Mouse (Mus musculus): ENCODE data around the gene Hnf1b. TPM values are rescaled to one million over a fixed set of nuclear protein-coding genes. Genes with fewer than 3 reads are reported as not detected.

Gene Hnf1b
- polyA plus RNA-seq, 1 experiment from 2014 or later = 5.0 TPM

DNA sequence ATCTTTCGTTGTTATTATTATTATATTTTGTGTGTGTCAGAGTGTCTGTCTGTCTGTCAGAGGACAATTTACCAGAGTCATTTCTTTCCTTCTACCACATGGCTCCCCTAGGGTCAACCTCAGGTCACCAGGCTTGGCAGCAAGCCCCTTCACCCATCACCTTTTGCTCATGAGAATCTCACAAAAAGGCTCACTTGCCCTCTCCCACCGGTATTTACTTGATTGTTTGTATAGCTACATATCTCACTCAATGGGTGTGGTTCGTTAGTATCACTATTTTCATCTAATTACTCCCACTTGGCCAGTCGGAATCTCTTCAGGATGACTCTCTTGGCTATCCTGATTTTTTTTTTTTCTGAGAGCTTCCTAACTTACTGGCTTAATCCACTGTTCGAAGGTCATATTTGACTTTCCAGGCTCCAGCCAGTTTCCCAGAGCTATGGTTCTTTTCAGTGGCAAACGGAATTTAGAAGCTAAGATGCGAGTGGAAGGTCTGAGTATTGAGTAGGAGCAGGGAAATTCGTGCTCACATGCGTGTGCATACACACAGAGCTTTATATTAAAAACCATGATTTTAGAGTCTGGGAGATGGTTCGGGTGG, 82.7 kb downstream of the Hnf1b start:
- H3K4me2 ChIP-seq = no peak overlapping the region
- H3K27me3 ChIP-seq (replicated peaks; ENCODE audit: control insufficient read depth, insufficient read depth, low read length) = no peaks in the 10 kb centered on the region
- no peaks in the 10 kb centered on the region for H3K36me3 ChIP-seq (ENCODE audit: control insufficient read depth, insufficient read depth, low read length)
- 61% methylated on average over 10 of the region's 10 CpGs for WGBS
- no peak for ATAC-seq (replicated peaks; ENCODE audit: low FRiP score)
- no peak overlapping the region for H3K27ac ChIP-seq (ENCODE audit: low read depth, low read length)
- H3K9me3 ChIP-seq (ENCODE audit: control insufficient read depth, low read length) = no peaks in the 10 kb centered on the region
- DNase-seq (ENCODE audit: low spot score) = no peak
- H3K4me1 ChIP-seq (replicated peaks; ENCODE audit: control insufficient read depth, insufficient read depth, low read length) = no peaks in the 10 kb centered on the region
- no peak overlapping the region for H3K9ac ChIP-seq (ENCODE audit: low read depth, low read length)
- H3K4me3 ChIP-seq (ENCODE audit: low read depth, low read length) = no peak overlapping the region

DNA sequence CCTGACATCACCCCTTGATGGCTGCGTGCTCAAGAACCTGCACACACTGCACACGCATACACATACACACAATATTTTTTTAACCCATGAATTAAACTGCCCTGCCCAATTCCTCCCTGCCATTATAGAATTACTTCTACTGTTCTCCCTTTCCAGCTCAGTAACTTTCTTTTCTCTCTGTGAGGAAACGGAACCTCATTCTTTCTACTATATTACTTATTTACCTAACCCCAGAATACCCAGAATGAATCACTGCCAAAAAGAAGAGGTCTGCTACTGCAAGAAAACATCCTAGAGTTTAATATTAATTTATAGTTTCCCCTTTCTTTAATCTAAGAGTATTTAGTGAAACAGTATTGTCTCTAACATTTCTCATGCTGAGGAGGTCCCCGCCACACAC, 83.5 kb downstream of the Hnf1b start:
- H3K27me3 ChIP-seq (replicated peaks; ENCODE audit: control insufficient read depth, insufficient read depth, low read length) = no peaks in the 10 kb centered on the region
- H3K9me3 ChIP-seq (ENCODE audit: control insufficient read depth, low read length) = no peaks in the 10 kb centered on the region
- no peak overlapping the region for H3K27ac ChIP-seq (ENCODE audit: low read depth, low read length)
- H3K4me2 ChIP-seq = no peak overlapping the region
- H3K4me3 ChIP-seq (ENCODE audit: low read depth, low read length) = no peak overlapping the region
- H3K36me3 ChIP-seq (ENCODE audit: control insufficient read depth, insufficient read depth, low read length) = no peaks in the 10 kb centered on the region
- no peak overlapping the region for H3K9ac ChIP-seq (ENCODE audit: low read depth, low read length)
- 87% methylated on average over 4 of the region's 4 CpGs for WGBS
- H3K4me1 ChIP-seq (replicated peaks; ENCODE audit: control insufficient read depth, insufficient read depth, low read length) = no peaks in the 10 kb centered on the region
- DNase-seq (ENCODE audit: low spot score) (no peak), ATAC-seq (replicated peaks; ENCODE audit: low FRiP score) (no peak)

DNA sequence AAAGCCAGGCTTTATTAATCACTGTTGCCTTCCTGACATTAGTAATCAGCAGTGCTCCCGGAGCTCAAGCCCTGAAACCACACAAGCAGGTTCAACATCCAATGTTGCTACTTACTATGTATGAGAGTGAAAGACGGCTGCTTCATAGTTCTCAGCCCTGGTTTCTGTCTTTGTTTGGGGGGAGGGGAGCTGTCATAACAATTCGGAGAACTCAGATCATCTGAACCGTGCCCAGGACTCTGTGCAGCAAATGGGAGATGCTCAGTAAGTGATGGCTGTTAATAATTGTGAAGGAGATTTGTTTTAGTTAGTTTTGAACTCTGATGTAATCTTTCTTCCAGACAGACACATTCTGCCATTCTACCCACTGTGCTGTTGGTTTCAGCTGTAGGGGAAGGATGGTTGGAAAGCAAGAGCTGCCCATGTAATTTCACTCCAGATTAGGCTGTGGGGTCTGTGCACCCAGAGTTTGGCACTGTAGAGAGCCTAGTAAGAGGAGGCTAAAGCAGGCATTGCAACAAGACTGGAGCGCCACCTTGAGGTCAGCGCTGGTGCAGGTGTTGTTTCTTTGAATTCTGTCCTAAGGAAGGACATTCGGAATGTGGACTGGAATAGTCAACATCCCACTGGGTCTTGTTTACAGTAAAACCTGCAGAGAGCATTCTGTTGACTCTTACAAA, 86.3 kb downstream of the Hnf1b start:
- WGBS = 20% methylated on average over 7 of the region's 7 CpGs
- Histone ChIP-seq H3K36me3 (ENCODE audit: control insufficient read depth, insufficient read depth, low read length) (no peaks in the 10 kb centered on the region), H3K4me2 (no peak overlapping the region), H3K9me3 (ENCODE audit: control insufficient read depth, low read length) (no peaks in the 10 kb centered on the region), H3K27me3 (replicated peaks; ENCODE audit: control insufficient read depth, insufficient read depth, low read length) (no peaks in the 10 kb centered on the region), H3K9ac (ENCODE audit: low read depth, low read length) (no peak overlapping the region), H3K4me3 (ENCODE audit: low read depth, low read length) (no peak overlapping the region), H3K4me1 (replicated peaks; ENCODE audit: control insufficient read depth, insufficient read depth, low read length) (no peaks in the 10 kb centered on the region), H3K27ac (ENCODE audit: low read depth, low read length) (no peak overlapping the region)
- ATAC-seq (replicated peaks; ENCODE audit: low FRiP score) (no peak), DNase-seq (ENCODE audit: low spot score) (peak; percentile 64)

DNA sequence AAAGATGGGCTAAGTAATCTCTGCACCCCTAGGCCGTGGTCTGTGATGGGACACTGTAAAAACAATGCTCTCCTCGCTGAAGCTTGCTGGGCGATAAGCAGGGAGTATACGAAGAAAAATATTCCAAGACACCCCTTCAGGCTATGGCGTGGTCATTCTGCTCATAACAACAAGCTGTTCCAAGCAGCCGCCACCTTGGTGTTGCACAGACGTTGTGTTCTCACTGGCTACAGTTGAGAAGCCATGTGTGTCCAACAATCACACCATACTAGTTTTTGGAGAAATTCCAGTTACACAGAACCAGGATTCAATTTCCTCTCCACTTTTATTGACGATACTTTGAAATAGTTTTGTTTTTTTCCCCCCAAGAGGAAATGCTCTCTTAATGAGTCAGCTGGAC, 88.7 kb downstream of the Hnf1b start:
- Histone ChIP-seq H3K9ac (ENCODE audit: low read depth, low read length) (no peak overlapping the region), H3K4me1 (replicated peaks; ENCODE audit: control insufficient read depth, insufficient read depth, low read length) (no peaks in the 10 kb centered on the region; the same call in 1 of the 2 replicates), H3K4me3 (ENCODE audit: low read depth, low read length) (no peak overlapping the region), H3K36me3 (ENCODE audit: control insufficient read depth, insufficient read depth, low read length) (no peaks in the 10 kb centered on the region), H3K27ac (ENCODE audit: low read depth, low read length) (no peak overlapping the region), H3K27me3 (replicated peaks; ENCODE audit: control insufficient read depth, insufficient read depth, low read length) (no peaks in the 10 kb centered on the region), H3K4me2 (no peak overlapping the region), H3K9me3 (ENCODE audit: control insufficient read depth, low read length) (no peaks in the 10 kb centered on the region)
- no peak for ATAC-seq (replicated peaks; ENCODE audit: low FRiP score)
- 70% methylated on average over 8 of the region's 8 CpGs for WGBS
- DNase-seq (ENCODE audit: low spot score) = no peak

DNA sequence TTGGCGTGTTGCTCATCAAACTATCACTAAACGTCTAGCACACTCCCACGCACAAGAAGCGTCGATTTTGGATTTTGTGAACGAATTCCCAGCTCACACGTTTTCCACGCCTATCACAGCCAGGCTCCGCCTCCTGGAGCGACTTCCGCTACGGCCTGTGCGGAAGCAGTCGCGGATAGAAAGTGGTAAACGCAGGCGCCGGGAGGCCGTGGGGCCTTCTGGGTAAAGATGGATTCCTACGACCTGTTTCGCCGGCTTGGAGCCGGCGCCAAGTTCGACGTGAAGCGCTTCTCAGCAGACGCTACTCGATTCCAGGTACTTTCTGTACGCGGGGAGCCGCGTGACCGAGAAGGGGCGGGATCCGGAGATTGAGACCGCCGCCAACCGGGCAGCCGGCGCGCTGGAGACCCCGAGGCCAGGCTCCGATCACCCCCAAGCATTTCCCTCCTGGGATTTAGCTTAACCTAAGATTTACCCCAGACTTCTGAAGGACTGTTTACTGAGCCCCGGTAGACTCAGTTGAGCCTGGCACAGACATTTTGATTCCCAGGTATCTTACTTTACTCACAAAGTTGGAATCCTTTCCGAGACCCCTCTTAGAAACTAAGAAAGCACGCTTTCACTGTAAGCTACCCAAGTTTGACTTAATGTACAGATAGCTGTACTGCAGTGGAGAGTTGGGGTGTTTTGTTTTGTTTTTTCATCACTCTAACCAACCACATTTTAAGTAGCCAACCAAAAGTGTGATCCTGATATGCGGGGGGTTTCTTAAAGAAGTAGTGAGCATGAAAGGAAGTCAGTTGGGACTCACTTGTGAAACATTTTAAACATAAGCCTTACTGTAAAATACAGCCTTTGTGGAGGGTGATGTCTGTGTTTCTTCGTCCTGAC, 92.3 kb downstream of the Hnf1b start, which contains the start of gene Ddx52:
Gene Ddx52 (plus strand): TSS at position 113 of the 891 bp plus-strand sequence.
- Histone ChIP-seq H3K9me3 (ENCODE audit: control insufficient read depth, low read length) (no peaks in the 10 kb centered on the region), H3K27me3 (replicated peaks; ENCODE audit: control insufficient read depth, insufficient read depth, low read length) (no peaks in the 10 kb centered on the region), H3K9ac (ENCODE audit: low read depth, low read length) (peak within 1 kb of the TSS; percentile 84), H3K4me2 (peak within 1 kb of the TSS; percentile 82), H3K27ac (ENCODE audit: low read depth, low read length) (peak within 1 kb of the TSS; percentile 17; the same call in 1 of the 2 replicates), H3K36me3 (ENCODE audit: control insufficient read depth, insufficient read depth, low read length) (peaks cover 24% of the 10 kb centered on the region), H3K4me1 (replicated peaks; ENCODE audit: control insufficient read depth, insufficient read depth, low read length) (no peaks in the 10 kb centered on the region; the same call in 1 of the 2 replicates), H3K4me3 (ENCODE audit: low read depth, low read length) (peak within 1 kb of the TSS; percentile 79)
- ATAC-seq (replicated peaks; ENCODE audit: low FRiP score) (peak; percentile 92), DNase-seq (ENCODE audit: low spot score) (peak; percentile 82)
- WGBS = under 1% methylated on average over 49 of the region's 49 CpGs

Other genes starting within 250 kb of the Hnf1b start
- not detected in 2 replicates for gene Rpl9-ps1, start 204.4 kb upstream of the Hnf1b start, polyA plus RNA-seq (2014; fragmentation: Nextera tagmentation; extraction: Ambion mirVana)
- gene Ccl3, start 200.7 kb upstream of the Hnf1b start, polyA plus RNA-seq (2014; fragmentation: Nextera tagmentation; extraction: Ambion mirVana) = 1.7 and 1.8 TPM in 2 replicates
- 1.1 TPM in 1 of 2 replicates, not detected in the other for gene Ccl4, start 187.5 kb upstream of the Hnf1b start, polyA plus RNA-seq (2014; fragmentation: Nextera tagmentation; extraction: Ambion mirVana)
- 7.1 and 7.2 TPM in 2 replicates for gene Wfdc17, start 146.1 kb upstream of the Hnf1b start, polyA plus RNA-seq (2014; fragmentation: Nextera tagmentation; extraction: Ambion mirVana)
- gene Wfdc18, start 141.0 kb upstream of the Hnf1b start, polyA plus RNA-seq (2014; fragmentation: Nextera tagmentation; extraction: Ambion mirVana) = not detected in 2 replicates
- 1.6 and 2.0 TPM in 2 replicates for gene Wfdc21, start 103.1 kb upstream of the Hnf1b start, polyA plus RNA-seq (2014; fragmentation: Nextera tagmentation; extraction: Ambion mirVana)
- 14.5 and 16.8 TPM in 2 replicates for gene Heatr6, start 96.4 kb upstream of the Hnf1b start, polyA plus RNA-seq (2014; fragmentation: Nextera tagmentation; extraction: Ambion mirVana)
- gene Ddx52, start 92.0 kb downstream of the Hnf1b start, polyA plus RNA-seq (2014; fragmentation: Nextera tagmentation; extraction: Ambion mirVana) = 38.1 and 42.3 TPM in 2 replicates
- gene Synrg, start 114.4 kb downstream of the Hnf1b start, polyA plus RNA-seq (2014; fragmentation: Nextera tagmentation; extraction: Ambion mirVana) = 9.0 and 11.5 TPM in 2 replicates
- 1.7 and 2.2 TPM in 2 replicates for gene Dusp14, start 219.2 kb downstream of the Hnf1b start, polyA plus RNA-seq (2014; fragmentation: Nextera tagmentation; extraction: Ambion mirVana)